Mouse (Mus musculus): Measurements from ENCODE around the gene Lce6a. TPM values are rescaled to one million over a fixed set of nuclear protein-coding genes. Genes with fewer than 3 reads are reported as not detected.

Lce6a gene
- total and polyA plus RNA-seq, 2 experiments from 2014 or later, result not detected

GRCm38 (mm10) chr3:92609804-92610203 lies 11.7 kb downstream of the Lce6a start:
- TF ChIP-seq CTCF (IDR thresholded peaks at IDR 0.05; ENCODE audit: low read depth), result no peak
- Histone ChIP-seq H3K27me3 (ENCODE audit: insufficient read depth, low read length) (no peaks in the 10 kb centered on the region), H3K4me3 (ENCODE audit: low read depth, low read length) (no peak overlapping the region), H3K9ac (no peak overlapping the region), H3K36me3 (ENCODE audit: insufficient read depth) (no peaks in the 10 kb centered on the region), H3K4me2 (ENCODE audit: low read depth) (no peak overlapping the region), H3K4me1 (ENCODE audit: insufficient read depth) (no peaks in the 10 kb centered on the region), H3K9me3 (ENCODE audit: low read length) (no peaks in the 10 kb centered on the region), H3K27ac (ENCODE audit: low read depth, low read length) (no peak overlapping the region)
- 72% methylated on average over 1 of the region's 1 CpGs for WGBS
- ATAC-seq (no peak), DNase-seq (no peak)

- Histone ChIP-seq H3K9me3 (ENCODE audit: low read length) (no peaks in the 10 kb centered on the region), H3K27me3 (ENCODE audit: insufficient read depth, low read length) (no peaks in the 10 kb centered on the region), H3K4me3 (ENCODE audit: low read depth, low read length) (no peak within 1 kb of the TSS), H3K27ac (ENCODE audit: low read depth, low read length) (no peak within 1 kb of the TSS), H3K4me1 (ENCODE audit: insufficient read depth) (no peaks in the 10 kb centered on the region), H3K9ac (no peak within 1 kb of the TSS), H3K36me3 (ENCODE audit: insufficient read depth) (no peaks in the 10 kb centered on the region), H3K4me2 (ENCODE audit: low read depth) (no peak within 1 kb of the TSS)
- ATAC-seq (no peak), DNase-seq (no peak)
- TF ChIP-seq CTCF (IDR thresholded peaks at IDR 0.05; ENCODE audit: low read depth), result no peak
Observed at GRCm38 (mm10) chr3:92607392-92607791, 14.1 kb downstream of the Lce6a start, which contains the start of gene 2210017I01Rik. Gene 2210017I01Rik (minus strand): TSS chr3:92607492.

GRCm38 (mm10) chr3:92602169-92602568 lies 19.3 kb downstream of the Lce6a start:
- Histone ChIP-seq H3K27me3 (ENCODE audit: insufficient read depth, low read length) (no peaks in the 10 kb centered on the region), H3K36me3 (ENCODE audit: insufficient read depth) (no peaks in the 10 kb centered on the region), H3K9ac (no peak overlapping the region), H3K4me2 (ENCODE audit: low read depth) (no peak overlapping the region), H3K4me3 (ENCODE audit: low read depth, low read length) (no peak overlapping the region), H3K4me1 (ENCODE audit: insufficient read depth) (no peaks in the 10 kb centered on the region), H3K27ac (ENCODE audit: low read depth, low read length) (no peak overlapping the region), H3K9me3 (ENCODE audit: low read length) (no peaks in the 10 kb centered on the region)
- DNase-seq, result no peak
- WGBS, result 48% methylated on average over 1 of the region's 1 CpGs
- ATAC-seq, result no peak
- TF ChIP-seq CTCF (IDR thresholded peaks at IDR 0.05; ENCODE audit: low read depth), result peak; percentile 31

- H3K9ac ChIP-seq, result no peak overlapping the region
- WGBS, result 55% methylated on average over 1 of the region's 1 CpGs
- DNase-seq, result no peak
- no peaks in the 10 kb centered on the region for H3K36me3 ChIP-seq (ENCODE audit: insufficient read depth)
- TF ChIP-seq CTCF (IDR thresholded peaks at IDR 0.05; ENCODE audit: low read depth), result no peak; the same call in 1 of the 2 replicates
- H3K4me2 ChIP-seq (ENCODE audit: low read depth), result no peak overlapping the region
- H3K4me1 ChIP-seq (ENCODE audit: insufficient read depth), result no peaks in the 10 kb centered on the region
- H3K27ac ChIP-seq (ENCODE audit: low read depth, low read length), result no peak overlapping the region
- H3K27me3 ChIP-seq (ENCODE audit: insufficient read depth, low read length), result no peaks in the 10 kb centered on the region
- ATAC-seq, result no peak
- no peaks in the 10 kb centered on the region for H3K9me3 ChIP-seq (ENCODE audit: low read length)
- no peak overlapping the region for H3K4me3 ChIP-seq (ENCODE audit: low read depth, low read length)
Observed at GRCm38 (mm10) chr3:92600456-92600855, 21.0 kb downstream of the Lce6a start.

- H3K27me3 ChIP-seq (ENCODE audit: insufficient read depth, low read length), result no peaks in the 10 kb centered on the region
- H3K9me3 ChIP-seq (ENCODE audit: low read length), result no peaks in the 10 kb centered on the region
- ATAC-seq (no peak), DNase-seq (no peak)
- H3K4me1 ChIP-seq (ENCODE audit: insufficient read depth), result no peaks in the 10 kb centered on the region
- no peaks in the 10 kb centered on the region for H3K36me3 ChIP-seq (ENCODE audit: insufficient read depth)
- H3K9ac ChIP-seq, result no peak overlapping the region
- H3K4me2 ChIP-seq (ENCODE audit: low read depth), result no peak overlapping the region
- no peak overlapping the region for H3K4me3 ChIP-seq (ENCODE audit: low read depth, low read length)
- H3K27ac ChIP-seq (ENCODE audit: low read depth, low read length), result no peak overlapping the region
- no peak for TF ChIP-seq CTCF (IDR thresholded peaks at IDR 0.05; ENCODE audit: low read depth)
Observed at GRCm38 (mm10) chr3:92599973-92600372, 21.5 kb downstream of the Lce6a start.

- no peak overlapping the region for H3K27ac ChIP-seq (ENCODE audit: low read depth, low read length)
- TF ChIP-seq CTCF (IDR thresholded peaks at IDR 0.05; ENCODE audit: low read depth), result no peak
- no peaks in the 10 kb centered on the region for H3K4me1 ChIP-seq (ENCODE audit: insufficient read depth)
- H3K9ac ChIP-seq, result no peak overlapping the region
- H3K9me3 ChIP-seq (ENCODE audit: low read length), result no peaks in the 10 kb centered on the region
- DNase-seq, result no peak
- no peak overlapping the region for H3K4me2 ChIP-seq (ENCODE audit: low read depth)
- H3K4me3 ChIP-seq (ENCODE audit: low read depth, low read length), result no peak overlapping the region
- H3K36me3 ChIP-seq (ENCODE audit: insufficient read depth), result no peaks in the 10 kb centered on the region
- H3K27me3 ChIP-seq (ENCODE audit: insufficient read depth, low read length), result no peaks in the 10 kb centered on the region
- 95% methylated on average over 2 of the region's 2 CpGs for WGBS
- no peak for ATAC-seq
Observed at GRCm38 (mm10) chr3:92598429-92598828, 23.0 kb downstream of the Lce6a start.

- no peak within 1 kb of the TSS for H3K27ac ChIP-seq (ENCODE audit: low read depth, low read length)
- no peaks in the 10 kb centered on the region for H3K4me1 ChIP-seq (ENCODE audit: insufficient read depth)
- 75% methylated on average over 1 of the region's 1 CpGs for WGBS
- no peak for ATAC-seq
- no peak for TF ChIP-seq CTCF (IDR thresholded peaks at IDR 0.05; ENCODE audit: low read depth)
- H3K27me3 ChIP-seq (ENCODE audit: insufficient read depth, low read length), result no peaks in the 10 kb centered on the region
- H3K4me2 ChIP-seq (ENCODE audit: low read depth), result no peak within 1 kb of the TSS
- no peak within 1 kb of the TSS for H3K9ac ChIP-seq
- no peaks in the 10 kb centered on the region for H3K36me3 ChIP-seq (ENCODE audit: insufficient read depth)
- no peak within 1 kb of the TSS for H3K4me3 ChIP-seq (ENCODE audit: low read depth, low read length)
- no peaks in the 10 kb centered on the region for H3K9me3 ChIP-seq (ENCODE audit: low read length)
- DNase-seq, result no peak
Observed at GRCm38 (mm10) chr3:92588858-92589257, 32.6 kb downstream of the Lce6a start, which contains the start of gene Smcp. Gene Smcp (minus strand): TSS chr3:92588997.

GRCm38 (mm10) chr3:92587190-92587589 lies 34.3 kb downstream of the Lce6a start:
- H3K9ac ChIP-seq, result no peak overlapping the region
- H3K27ac ChIP-seq (ENCODE audit: low read depth, low read length), result no peak overlapping the region
- no peaks in the 10 kb centered on the region for H3K36me3 ChIP-seq (ENCODE audit: insufficient read depth)
- no peak for TF ChIP-seq CTCF (IDR thresholded peaks at IDR 0.05; ENCODE audit: low read depth)
- no peaks in the 10 kb centered on the region for H3K4me1 ChIP-seq (ENCODE audit: insufficient read depth)
- no peak overlapping the region for H3K4me3 ChIP-seq (ENCODE audit: low read depth, low read length)
- WGBS, result 93% methylated on average over 3 of the region's 3 CpGs
- H3K4me2 ChIP-seq (ENCODE audit: low read depth), result no peak overlapping the region
- DNase-seq, result no peak
- no peaks in the 10 kb centered on the region for H3K9me3 ChIP-seq (ENCODE audit: low read length)
- H3K27me3 ChIP-seq (ENCODE audit: insufficient read depth, low read length), result no peaks in the 10 kb centered on the region
- ATAC-seq, result no peak

All from forebrain, postnatal 0 days (tissue).